Mouse (Mus musculus): ENCODE measurements at regions not wholly inside any gene's neighbourhood (a gene's known extent, or its start where the extent isn't known, plus 50 kb on each side); places are given as distances from the start of the nearest gene placed in this dataset.
A peak's percentile ranks its signal among the peaks of the same experiment; 100 is the strongest.

DNA sequence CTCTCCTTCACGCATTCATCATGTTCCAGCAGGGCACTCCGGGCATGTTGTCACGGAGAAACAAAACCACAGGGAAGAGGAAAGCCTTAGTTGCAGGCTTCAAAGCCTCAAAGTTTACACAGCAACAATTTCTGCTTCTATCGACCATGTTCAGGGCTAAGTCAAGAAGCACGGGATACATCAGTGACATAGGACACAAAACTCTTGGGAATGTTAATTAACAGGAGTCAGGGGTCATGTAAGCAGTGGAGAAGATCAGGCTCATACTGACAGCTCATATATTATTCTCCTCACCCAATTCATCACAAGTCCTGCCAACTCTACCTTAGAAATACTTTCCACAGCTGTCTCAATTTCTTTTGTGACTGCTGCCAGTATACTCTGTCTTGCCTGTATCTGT lies 133.0 kb upstream of the Btbd3 start:
- DNase-seq (ENCODE audit: low spot score), result no peak

DNA sequence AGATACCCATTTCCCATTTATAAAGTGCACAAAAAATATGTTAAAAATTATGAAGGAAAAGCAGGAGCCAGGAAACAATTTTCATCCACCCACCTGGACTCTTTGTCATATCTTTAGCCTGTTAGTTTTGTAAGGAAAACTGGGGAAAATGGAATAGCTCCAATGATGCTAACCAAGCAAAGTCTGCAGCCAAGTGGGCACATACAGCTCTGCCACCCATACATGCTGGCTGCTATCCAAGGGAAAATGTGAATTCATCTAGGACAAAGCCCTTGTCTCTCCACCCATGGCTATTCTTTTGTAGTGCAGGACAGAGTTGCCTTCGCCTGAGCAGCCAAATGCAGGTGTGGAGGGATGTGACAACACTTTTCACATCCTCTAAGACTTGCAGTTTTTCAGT lies 135.5 kb upstream of the Btbd3 start:
- no peak for DNase-seq (ENCODE audit: low spot score)

DNA sequence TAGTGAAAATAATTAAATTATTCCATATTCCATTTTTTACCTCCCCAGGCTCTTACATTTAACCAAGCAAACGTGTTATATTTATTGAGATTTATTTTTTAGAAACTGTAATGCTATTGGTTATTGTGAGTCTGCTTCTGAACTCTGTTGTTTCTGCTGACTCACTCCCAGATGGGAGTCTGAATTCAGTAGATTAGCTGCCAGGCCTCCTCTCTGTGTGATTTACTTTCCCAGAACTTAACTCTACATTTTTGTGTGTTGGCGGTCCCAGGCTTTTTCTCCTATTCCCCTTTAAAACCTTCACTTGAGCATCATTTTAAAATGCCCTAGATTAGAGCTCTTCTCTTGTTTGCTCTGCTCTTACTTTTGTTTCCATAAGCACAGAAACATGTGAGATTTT lies 136.2 kb upstream of the Btbd3 start:
- DNase-seq (ENCODE audit: low spot score), result no peak

DNA sequence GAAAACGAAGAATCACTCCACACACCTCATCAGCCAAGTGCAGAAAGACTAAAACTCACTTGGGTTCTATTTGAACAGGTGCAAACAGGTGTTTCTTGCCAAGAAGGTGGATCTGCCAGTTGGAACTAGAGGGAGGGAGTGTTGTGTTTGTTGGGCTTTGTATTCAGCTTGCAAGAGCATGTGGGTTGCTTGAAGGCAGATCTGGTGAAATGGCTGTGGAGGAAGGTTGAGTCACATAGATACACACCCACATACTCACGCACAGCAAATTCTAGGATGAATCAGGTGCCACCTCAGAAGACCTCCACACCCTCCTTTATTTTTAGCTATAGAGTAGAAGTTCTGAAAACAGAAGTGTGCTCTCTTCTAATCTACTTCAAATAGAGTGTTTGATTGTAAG lies 156.6 kb upstream of the Btbd3 start:
- no peak for DNase-seq (ENCODE audit: low spot score)

DNA sequence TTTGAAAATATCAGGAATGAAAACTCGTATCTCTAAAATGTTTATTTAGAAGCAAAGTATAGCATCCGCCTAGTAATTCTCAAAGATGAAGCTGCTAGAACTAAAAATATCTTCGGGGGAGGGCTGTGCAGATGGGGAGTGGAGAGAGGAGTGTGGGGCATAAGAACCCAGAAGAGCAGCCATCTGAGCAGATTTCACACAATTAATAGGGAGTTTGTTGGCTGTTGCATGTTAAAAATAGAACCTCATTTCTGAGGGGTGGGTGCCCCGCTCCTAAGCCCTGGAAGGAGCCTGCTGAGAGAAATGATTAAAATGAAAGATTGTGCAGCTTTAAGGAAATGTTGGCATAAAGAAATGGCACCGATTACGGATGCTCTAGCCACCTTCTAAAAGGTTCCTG lies 171.0 kb upstream of the Btbd3 start:
- no peak for DNase-seq (ENCODE audit: low spot score)

DNA sequence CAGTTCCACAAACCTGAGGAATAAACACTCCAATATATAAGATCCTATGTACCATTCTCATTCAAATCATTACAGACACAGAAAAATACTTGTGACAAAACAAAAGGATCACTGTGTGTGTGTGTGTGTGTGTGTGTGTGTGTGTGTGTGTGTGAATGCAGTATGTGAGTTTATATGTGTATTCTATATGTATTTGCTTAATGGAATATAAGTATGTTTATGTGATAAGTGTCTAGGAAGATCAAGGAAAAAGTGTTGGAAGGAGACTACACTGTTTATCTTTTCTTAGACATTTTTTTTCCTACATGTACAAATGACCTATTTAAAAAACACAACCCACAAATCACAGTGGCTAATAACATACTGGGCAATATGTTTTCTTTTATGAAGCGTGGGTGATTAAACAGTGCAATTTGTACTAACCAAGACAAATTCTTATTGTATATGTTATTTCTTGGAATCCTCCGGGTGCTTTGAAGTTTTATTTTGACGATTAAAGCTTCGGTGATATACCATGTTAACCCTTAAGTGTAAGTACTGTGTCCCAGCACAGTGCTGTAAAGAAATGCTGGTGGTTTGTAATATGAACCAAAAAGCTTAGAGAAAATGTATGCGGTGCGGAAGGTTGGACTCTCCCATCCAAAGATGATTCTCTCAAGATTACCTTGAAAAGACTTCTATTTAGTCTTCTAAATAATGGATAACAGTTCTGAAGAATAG lies 171.6 kb upstream of the Btbd3 start:
- no peak for DNase-seq (ENCODE audit: low spot score)

DNA sequence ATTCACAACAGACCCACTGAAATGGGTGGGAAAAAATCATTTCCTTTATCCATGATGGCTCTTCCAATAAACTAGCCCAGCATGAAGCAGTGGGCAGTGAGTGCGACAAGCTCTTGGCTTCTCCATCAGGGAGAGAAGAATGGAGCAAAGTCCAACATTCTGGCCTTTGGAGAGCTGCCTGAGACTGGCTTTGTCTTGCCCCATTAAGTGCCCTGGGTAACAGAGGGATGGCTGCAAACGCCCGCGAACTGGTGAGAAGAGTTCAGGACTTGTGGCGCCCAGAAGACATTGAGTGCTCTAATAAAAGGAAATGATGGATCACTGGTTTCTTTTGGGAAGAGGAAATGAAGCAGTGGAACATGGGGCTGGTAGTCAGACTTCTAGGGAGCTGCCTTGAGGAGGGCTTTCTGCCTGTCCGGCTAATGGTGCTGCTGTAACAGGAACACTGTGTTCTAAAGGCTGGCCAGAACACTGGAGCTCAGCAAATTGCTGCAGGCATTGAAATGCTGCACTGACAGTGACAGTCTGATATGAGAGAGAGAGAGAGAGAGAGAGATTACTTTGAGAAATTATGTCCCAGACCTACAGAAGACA lies 182.2 kb upstream of the Btbd3 start:
- DNase-seq (ENCODE audit: low spot score), result no peak

DNA sequence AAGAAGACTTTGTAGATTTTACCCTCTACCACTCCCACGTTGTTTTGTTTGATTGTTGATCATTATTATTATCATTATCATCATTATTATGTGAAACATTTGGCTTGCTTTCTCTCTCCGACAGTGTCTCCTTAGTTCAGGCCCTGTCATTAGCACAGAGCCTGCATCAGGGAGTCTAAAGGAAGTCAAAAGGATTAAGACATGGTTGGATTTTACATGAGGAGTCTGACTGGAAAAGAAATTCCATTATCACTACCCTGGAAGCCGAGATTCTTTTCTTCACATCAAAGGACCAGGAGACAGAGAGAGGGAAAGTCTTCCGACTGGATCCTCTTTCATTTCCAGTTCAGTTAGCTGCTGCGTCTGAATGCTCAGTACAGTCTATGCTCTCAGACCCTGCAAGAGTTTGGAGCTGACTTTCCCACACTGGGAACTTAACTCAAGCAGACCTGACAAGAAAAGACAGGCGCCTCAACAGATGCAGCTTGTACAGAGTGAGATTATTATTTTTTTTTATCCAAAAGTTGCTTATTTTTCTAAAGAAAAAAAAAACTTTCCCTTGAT lies 184.1 kb upstream of the Btbd3 start:
- no peak for DNase-seq (ENCODE audit: low spot score)

DNA sequence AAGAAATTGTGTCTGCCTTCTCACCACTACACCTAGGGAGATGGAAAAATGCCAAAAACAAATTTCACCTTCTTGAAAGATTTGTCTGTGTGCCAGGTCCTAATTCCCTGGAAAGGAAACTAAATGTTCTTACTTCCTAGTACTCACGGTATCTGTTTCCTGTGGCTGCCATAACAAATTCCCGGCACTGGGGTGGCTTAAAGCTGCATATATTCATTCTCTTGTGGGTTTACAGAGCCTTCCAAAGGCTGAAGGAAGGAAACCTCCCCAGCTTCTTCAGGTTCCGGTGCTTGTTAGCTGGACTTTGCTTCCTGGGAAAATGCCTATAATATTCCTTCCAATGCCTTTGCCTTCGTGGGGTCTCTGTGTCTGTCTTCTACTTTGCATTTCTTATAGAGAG lies 203.3 kb upstream of the Btbd3 start:
- DNase-seq (ENCODE audit: low spot score), result no peak

DNA sequence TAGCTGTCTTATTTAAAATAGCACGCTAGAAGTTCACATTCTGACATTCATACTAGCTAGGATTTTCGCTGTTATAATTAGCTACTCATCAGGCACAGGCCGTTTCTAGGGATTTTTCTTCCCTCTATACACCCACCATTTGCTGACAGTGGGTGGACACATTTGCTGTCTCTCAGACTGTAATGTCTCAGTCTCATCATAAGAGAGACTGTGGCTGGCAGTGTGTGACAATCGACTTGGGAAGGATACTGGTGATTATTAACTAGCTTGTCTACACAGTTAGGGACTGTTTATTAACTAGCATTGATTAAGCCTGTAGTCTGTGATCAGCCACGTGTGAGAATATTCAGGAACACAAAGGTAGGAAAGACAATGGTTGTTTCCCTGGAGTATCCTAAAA lies 208.0 kb upstream of the Btbd3 start:
- no peak for DNase-seq (ENCODE audit: low spot score)

DNA sequence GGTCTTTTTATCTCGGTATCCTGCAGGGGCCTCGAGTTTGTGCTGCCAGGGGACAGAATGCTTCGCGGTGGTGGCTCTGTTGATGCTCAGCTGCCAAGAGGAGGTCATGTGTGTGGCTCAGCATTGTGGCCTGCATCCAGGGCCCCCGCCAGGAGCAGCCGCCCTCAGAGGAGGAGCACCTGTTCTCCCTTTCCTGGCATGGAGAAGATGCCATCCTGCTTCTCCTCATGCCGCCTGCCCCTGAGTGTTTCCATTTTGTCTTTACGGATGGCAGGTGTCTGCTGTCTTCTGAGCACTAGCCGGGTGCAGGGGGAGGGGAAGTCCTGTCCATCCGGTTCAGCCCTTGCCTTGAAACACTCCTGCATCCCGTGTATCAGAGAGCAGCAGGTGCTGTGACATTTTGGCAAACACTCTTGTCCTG lies 208.6 kb upstream of the Btbd3 start:
- no peak for DNase-seq (ENCODE audit: low spot score)

DNA sequence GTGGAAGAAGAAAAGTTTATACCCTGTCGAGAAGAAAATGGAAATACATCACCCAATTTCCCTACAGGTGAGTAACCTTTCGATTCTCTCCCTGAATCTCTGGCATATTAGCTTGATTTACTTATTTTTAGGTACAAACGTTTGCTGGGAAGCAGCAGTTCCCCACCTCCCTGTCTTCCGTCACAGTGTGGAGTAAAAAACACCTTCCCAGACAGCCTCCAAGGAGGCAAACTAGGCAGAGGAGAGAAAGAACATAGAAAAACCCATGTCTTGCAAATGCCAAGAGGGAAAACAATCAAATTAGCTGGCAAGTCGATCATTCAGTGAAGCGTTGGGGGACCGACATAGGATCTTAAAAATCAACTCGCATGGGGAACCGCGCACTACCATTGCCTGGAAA lies 209.0 kb upstream of the Btbd3 start:
- DNase-seq (ENCODE audit: low spot score), result no peak

DNA sequence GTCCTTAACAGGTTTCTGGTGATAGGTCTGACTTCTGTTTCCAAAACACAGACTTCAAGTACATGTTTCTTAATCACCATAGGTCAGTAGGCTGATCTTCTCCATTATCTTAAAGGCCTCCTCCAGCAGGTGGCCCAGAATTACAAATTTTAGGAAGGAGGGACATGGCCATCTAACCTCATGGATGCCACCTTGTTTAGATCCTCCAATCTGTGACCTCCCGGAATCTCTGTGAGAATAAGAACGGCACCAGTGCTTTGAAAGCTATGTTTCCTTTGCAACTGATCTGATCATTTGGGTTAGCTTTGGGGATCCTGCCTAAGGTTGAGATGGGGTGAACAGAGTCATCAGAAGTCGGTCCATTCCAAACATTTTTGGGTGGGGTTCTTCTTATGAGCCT lies 209.4 kb upstream of the Btbd3 start:
- DNase-seq (ENCODE audit: low spot score), result no peak

DNA sequence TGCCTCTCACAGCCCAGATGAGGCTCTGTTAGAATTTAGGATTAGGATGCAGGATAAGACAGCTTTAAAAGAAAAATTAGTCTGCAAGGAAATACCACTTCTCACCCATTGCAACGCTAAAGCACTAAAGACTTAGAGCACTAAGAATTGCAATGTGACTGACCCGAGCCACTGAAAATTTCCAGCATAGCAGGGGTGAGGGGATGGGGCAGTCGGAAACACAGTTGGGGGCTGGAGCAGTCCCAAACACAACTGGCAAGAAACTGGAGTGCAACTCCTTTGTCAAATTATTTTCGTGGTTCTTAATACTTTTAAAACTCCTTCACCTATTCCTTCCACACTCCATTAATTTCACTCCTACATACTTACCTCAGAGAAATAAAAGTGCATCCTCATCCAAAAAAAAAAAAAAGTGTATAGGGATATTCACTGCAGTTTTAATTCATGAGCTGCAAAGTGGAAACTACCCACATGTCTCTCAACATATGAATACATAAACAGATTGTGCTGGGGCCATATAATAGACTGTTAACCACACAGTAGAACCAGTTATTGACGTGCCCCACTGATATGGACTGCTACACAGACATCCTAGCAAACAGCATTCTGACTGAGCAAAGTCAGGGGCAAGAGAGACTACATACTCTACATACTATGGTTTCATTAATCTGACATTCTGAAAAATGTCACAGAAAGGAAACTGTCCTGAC lies 210.3 kb upstream of the Btbd3 start:
- DNase-seq (ENCODE audit: low spot score), result no peak

DNA sequence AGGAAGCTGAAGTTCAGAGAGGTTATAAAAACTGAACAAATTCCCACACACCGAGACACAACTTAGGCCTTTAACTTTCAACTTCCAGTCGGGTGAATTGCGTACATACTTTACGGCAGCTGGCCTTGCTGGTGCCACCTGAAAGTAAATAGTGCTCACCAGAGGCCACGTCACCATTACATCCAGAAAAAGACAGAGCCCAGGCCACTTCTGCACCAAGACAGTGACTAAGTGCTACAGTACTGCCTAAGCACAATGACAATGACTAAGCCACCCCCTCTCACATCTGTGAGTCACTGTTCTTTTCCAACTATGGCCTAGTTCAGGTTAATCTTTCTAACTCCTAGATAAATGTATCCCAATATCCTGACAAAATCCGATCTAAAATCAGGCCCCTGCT lies 215.7 kb upstream of the Btbd3 start:
- DNase-seq (ENCODE audit: low spot score), result no peak

DNA sequence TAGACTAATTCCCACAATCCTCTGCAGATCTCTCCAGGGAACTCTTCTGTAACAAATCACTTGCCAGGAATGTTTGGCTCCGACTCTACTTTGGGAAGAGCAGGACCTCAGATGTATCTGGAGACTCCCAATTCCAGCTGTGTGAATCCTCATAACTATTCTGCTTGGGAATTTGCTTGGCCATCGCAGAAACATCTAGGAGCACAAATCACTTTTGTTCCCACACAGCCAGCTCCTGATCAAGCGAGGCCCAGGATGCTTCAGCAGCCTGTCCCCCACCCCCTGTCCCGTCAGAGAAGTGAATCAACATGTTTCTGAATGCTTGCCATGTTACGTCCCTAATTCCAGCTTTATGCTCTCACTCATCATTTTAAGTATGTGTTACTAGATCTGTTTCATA lies 216.1 kb upstream of the Btbd3 start:
- no peak for DNase-seq (ENCODE audit: low spot score)

DNA sequence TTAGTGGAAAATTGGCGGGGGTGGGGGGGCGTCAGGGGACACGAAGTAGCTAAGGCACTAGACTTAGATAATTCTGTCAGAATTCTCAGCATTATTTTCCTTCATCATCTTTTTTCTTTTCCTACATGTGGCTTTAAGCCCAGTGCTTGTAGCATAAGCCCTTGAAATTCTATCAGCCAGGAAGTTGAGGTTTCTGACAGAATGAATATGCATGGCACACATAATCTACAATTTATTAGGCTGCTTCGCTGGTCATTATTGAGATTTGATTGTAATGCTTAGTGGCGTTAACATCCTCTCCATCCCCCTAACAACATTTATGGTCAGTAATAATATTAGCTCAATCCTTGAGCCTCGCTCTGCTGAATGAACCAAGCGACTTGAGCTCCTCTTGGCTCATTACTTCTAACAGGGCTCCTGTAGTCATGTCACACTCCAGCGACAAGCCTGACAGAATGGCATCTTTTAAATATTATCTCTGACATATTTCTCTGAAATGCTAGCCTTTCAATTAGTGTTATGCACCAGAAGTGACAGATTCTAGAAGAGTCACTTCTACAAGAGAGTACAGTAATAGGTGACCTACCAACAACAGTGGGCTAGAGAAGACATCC lies 222.1 kb upstream of the Btbd3 start:
- peak; percentile 32 for DNase-seq (ENCODE audit: low spot score)

DNA sequence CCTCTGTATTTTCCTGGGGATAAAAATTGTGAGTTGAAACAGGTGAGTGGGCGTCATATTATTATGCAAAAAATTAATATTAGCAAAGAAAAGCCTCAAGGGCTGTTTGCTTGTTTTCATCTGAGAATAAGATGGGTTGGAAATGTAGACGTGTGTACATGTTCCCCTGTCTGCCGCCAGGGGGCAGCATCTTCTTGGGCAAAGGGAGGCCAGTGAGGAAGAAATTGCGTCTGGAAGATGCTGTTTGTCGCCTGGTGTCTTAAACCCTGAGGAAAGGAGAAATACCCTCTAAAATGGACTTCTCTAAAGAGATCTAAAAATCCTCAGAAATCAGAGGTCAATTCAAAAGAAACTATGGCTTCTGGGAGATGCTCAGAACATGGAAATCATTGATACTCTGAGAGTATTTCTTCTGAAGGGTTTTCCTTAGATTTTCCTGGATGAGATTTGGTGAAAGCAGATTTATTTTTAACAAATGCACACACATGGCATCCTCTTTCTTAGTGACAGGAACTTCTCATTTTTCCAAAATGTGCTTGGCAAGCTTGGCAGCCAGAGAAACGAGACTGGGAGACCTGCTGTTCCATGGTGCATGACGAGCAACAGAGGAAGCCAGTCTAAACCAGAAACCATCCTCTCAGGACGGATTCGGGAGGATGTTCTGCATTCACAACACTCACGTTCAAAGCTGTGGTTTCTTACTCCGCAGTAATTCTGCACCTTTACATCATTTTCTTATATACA lies 222.8 kb upstream of the Btbd3 start:
- DNase-seq (ENCODE audit: low spot score), result peak; percentile 80

DNA sequence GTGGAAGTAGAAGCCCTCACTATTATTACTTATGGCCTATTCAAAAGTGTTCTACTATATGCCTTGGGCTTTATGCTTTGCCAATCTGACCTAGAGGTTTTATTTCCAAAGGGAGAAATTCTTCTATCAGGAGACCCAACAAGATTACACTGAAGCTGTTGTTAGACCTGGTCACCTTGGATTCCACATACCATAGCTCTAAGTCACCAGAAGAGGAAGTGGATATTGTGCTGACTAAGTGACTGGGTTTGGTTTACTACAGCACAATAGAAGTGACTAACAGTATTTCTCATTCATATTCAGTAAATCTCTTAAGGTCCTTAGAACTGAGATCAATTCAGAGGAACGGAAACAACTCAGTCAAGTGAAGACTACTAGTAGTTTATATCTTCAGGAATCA lies 229.0 kb upstream of the Btbd3 start:
- DNase-seq (ENCODE audit: low spot score), result no peak

DNA sequence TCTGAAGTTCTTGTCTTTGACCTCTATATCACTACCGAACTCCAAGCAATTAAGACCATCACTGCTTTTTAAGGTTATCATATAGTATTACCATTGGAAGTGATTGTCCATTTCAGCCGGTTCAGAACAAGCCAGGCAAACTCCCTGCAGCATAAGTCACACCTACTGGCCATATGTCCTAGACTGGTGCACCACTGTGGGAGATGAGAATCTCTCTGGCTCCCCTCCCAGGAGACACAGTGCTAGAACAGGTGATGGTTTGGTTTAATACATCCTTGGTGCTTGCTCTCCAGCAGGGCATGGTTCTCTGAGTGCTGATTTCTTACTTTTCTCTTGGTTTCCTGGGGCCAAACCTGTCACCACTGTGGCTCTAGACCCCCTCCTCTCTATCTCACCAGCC lies 232.8 kb upstream of the Btbd3 start:
- DNase-seq (ENCODE audit: low spot score), result no peak

DNA sequence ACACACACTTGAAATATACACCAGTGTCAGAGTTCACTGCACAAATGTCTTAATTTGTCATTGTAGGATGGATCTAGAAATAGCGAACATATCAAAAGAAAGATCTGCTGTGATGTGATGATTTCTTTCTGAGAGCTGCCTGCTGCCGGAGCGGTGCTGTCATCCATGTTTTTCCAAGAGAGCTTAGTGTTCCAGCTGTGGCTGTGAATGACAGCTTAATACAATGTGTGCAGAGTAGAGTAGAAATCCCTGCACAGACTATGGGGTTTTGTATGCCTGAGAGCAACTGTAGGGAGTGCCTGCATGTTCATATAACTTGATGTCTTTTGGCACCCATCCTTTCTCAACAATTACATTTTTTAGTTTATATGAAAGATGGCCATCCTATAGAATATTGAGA lies 274.6 kb upstream of the Btbd3 start:
- no peak for DNase-seq (ENCODE audit: low spot score)

DNA sequence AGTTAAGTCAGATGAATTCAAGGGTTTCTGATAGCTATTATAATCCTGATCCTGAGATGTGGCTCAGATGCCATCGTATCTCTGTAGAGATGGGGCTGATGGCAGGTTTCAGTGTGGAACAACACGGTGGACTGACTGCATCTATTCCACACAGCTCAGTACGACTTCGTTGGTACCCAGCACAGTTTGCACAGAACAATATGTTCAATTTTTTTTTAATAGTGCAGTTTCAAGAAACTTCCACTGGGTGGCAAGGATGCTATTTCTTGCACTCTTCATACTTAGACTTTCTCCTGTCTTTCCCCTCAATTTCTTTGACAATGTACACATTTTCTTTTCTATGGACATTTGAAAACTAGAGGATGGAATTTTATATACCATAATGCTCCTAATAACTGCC lies 278.6 kb upstream of the Btbd3 start:
- peak; percentile 46 for DNase-seq (ENCODE audit: low spot score)
